Mouse (Mus musculus) myocyte (in vitro differentiated cells): ENCODE measurements around the gene Rad17.

Experiments
- E2F4 ChIP-seq: IDR thresholded peaks from one replicate; pipeline ENCODE4 v1.6.1; 2011; ENCODE audit warnings: mild to moderate bottlenecking, control low read depth, moderate library complexity; ENCODE audit not compliant: insufficient read depth
- MAX ChIP-seq: IDR thresholded peaks from one replicate; pipeline ENCODE4 v1.6.1; 2011; ENCODE audit warnings: low read depth, mild to moderate bottlenecking, control low read depth
- POLR2A ChIP-seq: IDR thresholded peaks from one replicate; pipeline ENCODE4 v1.6.1; 2011; ENCODE audit warnings: low read depth, mild to moderate bottlenecking, control low read depth, moderate library complexity; ENCODE audit not compliant: insufficient read length
- POLR2AphosphoS2 ChIP-seq: IDR thresholded peaks from one replicate; pipeline ENCODE4 v1.6.1; 2011; ENCODE audit warnings: low read depth, control low read depth; ENCODE audit not compliant: insufficient read length
- TCF12 ChIP-seq: IDR thresholded peaks from one replicate; pipeline ENCODE4 v1.6.1; 2011; ENCODE audit warnings: mild to moderate bottlenecking, control low read depth; ENCODE audit not compliant: poor library complexity, insufficient read depth, severe bottlenecking
- USF1 ChIP-seq: IDR thresholded peaks from one replicate; pipeline ENCODE4 v1.6.1; 2011; ENCODE audit warnings: low read depth, mild to moderate bottlenecking, control low read depth, moderate library complexity

GRCm38 (mm10) chr13:100698866-100699265 is 48.0 kb upstream of the Rad17 start:
- TF ChIP-seq POLR2A (no peak), E2F4 (no peak), TCF12 (no peak), MAX (no peak), USF1 (no peak), POLR2AphosphoS2 (no peak)
